Mouse (Mus musculus) adipose tissue, adult 10 weeks (tissue): Measurements from ENCODE around the gene Hipk3. TPM values are rescaled to one million over a fixed set of nuclear protein-coding genes. Genes with fewer than 3 reads are reported as not detected.

Experiments
- polyA plus RNA-seq: library from polyadenylated mRNA; stranded (reverse); fragments of 350-450 nt; fragmentation: Illumina TruSeq; extraction: RNeasy Lipid Tissue Mini Kit (QIAGEN cat#74804); gene quantifications from one replicate; pipeline ENCODE4 v1.2.3, GENCODE M21; 2014; ENCODE audit warnings: low read depth, low replicate concordance

The Hipk3 gene
- polyA plus RNA-seq, result 45.7 TPM

GRCm38 (mm10) chr2:104493951-104494800, at the start of gene Hipk3:
Hipk3 (minus strand) TSS chr2:104494446.

GRCm38 (mm10) chr2:104410963-104411545, 83.2 kb downstream of the Hipk3 start, which contains the start of gene D430041D05Rik:
D430041D05Rik (minus strand) TSS chr2:104411013.

Other genes with a start within 250 kb of the Hipk3 start
- gene D430041D05Rik, start 83.4 kb downstream of the Hipk3 start, polyA plus RNA-seq, result 1.3 TPM
- 34.0 TPM for gene Cstf3, start 96.1 kb upstream of the Hipk3 start, polyA plus RNA-seq
- 10.3 TPM for gene Tcp11l1, start 217.7 kb upstream of the Hipk3 start, polyA plus RNA-seq
- gene Pin1rt1, start 221.9 kb upstream of the Hipk3 start, polyA plus RNA-seq, result 0.72 TPM
- 42.5 TPM for gene Depdc7, start 248.4 kb upstream of the Hipk3 start, polyA plus RNA-seq